ENCODE assay signal across 8 mouse cellular contexts in genomic region chr10:13564364-13565079, GRCm38 (mm10). TPM values are rescaled to one million over a fixed set of nuclear protein-coding genes. Genes with fewer than 3 reads are reported as not detected.
DNase-seq lines count a peak whose midpoint lies in the region; ATAC-seq and TF ChIP-seq lines count a peak whose summit lies in the region.

No protein-coding gene starts in this region.

- no peak overlapping the region for H3ac ChIP-seq in C2C12 (ENCODE audit: control insufficient read depth, insufficient read length, low read depth)

- intact Hi-C loops in heart, postnatal 10 days (cut with DNase I), result loop anchor here (1.0 to 5.0 kb wide), 5 partner anchors 303 to 826 kb away; partner anchors contain the start of gene Aig1

- no peak overlapping the region for H3K4me3 ChIP-seq in C2C12 (ENCODE audit: insufficient read depth, poor library complexity, severe bottlenecking)
- no peak overlapping the region for H3K4me3 ChIP-seq in forebrain, embryonic 11.5 days (ENCODE audit: low read depth, low read length)

- H3K27ac ChIP-seq in forebrain, embryonic 11.5 days (ENCODE audit: low read depth, low read length), result no peak overlapping the region

- DNase-seq in brain, embryonic 14.5 days (ENCODE audit: low read depth), result peak; percentile 88
- peak; percentile 85 for DNase-seq in forebrain, embryonic 11.5 days (ENCODE audit: low spot score)
- DNase-seq in heart, postnatal 10 days, result peak; percentile 67 to 77
- peak; percentile 29 to 74 for DNase-seq in kidney, postnatal 36 days
- peak; percentile 40 to 43 for DNase-seq in lung, adult 18-20 months
- DNase-seq in thymus, adult 18-20 months, result peak; percentile 30 to 42

- H3K79me2 ChIP-seq in C2C12 (ENCODE audit: control insufficient read depth, insufficient read depth), result no peaks in the 10 kb centered on the region

- peak; percentile 94 for TF ChIP-seq CTCF in C2C12 (IDR thresholded peaks at IDR 0.05; ENCODE audit: control insufficient read depth, insufficient read depth, insufficient read length)
- peak; percentile 99 for TF ChIP-seq CTCF in brain, embryonic 14.5 days (IDR thresholded peaks at IDR 0.05; ENCODE audit: borderline replicate concordance, extremely low read depth, insufficient read depth, insufficient read length)

- H3K36me3 ChIP-seq in C2C12 (ENCODE audit: control insufficient read depth, insufficient read depth), result peaks cover 14% of the 10 kb centered on the region
- H3K36me3 ChIP-seq in forebrain, embryonic 11.5 days (ENCODE audit: control insufficient read depth, insufficient read depth, low read length), result peaks cover 3% of the 10 kb centered on the region; the same call in 1 of the 2 replicates

- peak overlapping the region; percentile 26; the same call in 1 of the 2 replicates for H3K4me2 ChIP-seq in forebrain, embryonic 11.5 days (ENCODE audit: low read depth, low read length, severe bottlenecking)

- no peak overlapping the region for H3K9ac ChIP-seq in forebrain, embryonic 11.5 days (ENCODE audit: low read length)

- ATAC-seq in forebrain, embryonic 11.5 days (replicated peaks; ENCODE audit: low FRiP score), result peak; percentile 72
- ATAC-seq in neutrophil, adult 5-6 weeks (ENCODE audit: extremely low read depth, insufficient number of reproducible peaks, low FRiP score, poor library complexity, severe bottlenecking), result peak; percentile 46; the same call in 1 of the 2 replicates

- H3K4me1 ChIP-seq in forebrain, embryonic 11.5 days (replicated peaks; ENCODE audit: control insufficient read depth, insufficient read depth, low read length), result no peaks in the 10 kb centered on the region; the same call in 1 of the 2 replicates

- no peaks in the 10 kb centered on the region for H3K79me3 ChIP-seq in C2C12 (ENCODE audit: low read depth)

- no peaks in the 10 kb centered on the region for H3K27me3 ChIP-seq in C2C12 (ENCODE audit: control insufficient read depth, insufficient read depth, insufficient read length)
- H3K27me3 ChIP-seq in forebrain, embryonic 11.5 days (ENCODE audit: control insufficient read depth, insufficient read depth, low read length), result peaks cover 8% of the 10 kb centered on the region

- H3K9me3 ChIP-seq in forebrain, embryonic 11.5 days (ENCODE audit: control insufficient read depth, low read length), result no peaks in the 10 kb centered on the region

- TF ChIP-seq POLR2A in brain, embryonic 14.5 days (IDR thresholded peaks at IDR 0.05; ENCODE audit: borderline replicate concordance, extremely low read depth, insufficient read depth, insufficient read length, poor library complexity, severe bottlenecking), result no peak

- WGBS in forebrain, embryonic 11.5 days, result 27% methylated on average over 24 of the region's 24 CpGs

TF ChIP-seq in C2C12, 6 proteins besides CTCF, POLR2A, EP300 and RAD21:
- TF ChIP-seq CEBPB (IDR thresholded peaks at IDR 0.05; ENCODE audit: low read depth) (no peak), MYOD1 (IDR thresholded peaks at IDR 0.05; ENCODE audit: control insufficient read depth, insufficient read length, low read depth) (no peak), MYOG (IDR thresholded peaks at IDR 0.05; ENCODE audit: control insufficient read depth, extremely low read depth, insufficient read length) (no peak), FOSL1 (IDR thresholded peaks at IDR 0.05; ENCODE audit: insufficient read depth, low read length, poor library complexity, severe bottlenecking) (no peak), MAX (IDR thresholded peaks at IDR 0.05) (no peak), USF1 (IDR thresholded peaks at IDR 0.05; ENCODE audit: low read depth) (no peak)

RNA-seq across cellular contexts. Expression of gene Pex3, which starts 11.6 kb away (rescaled TPM):
- polyA plus RNA-seq in C2C12 (2012; fragmentation: generic; extraction: Trizol), result 6.3 TPM
- 23.5 and 28.6 TPM in 2 replicates for polyA plus RNA-seq in brain, embryonic 14.5 days (2012; rRNA removed)
- polyA plus RNA-seq in forebrain, embryonic 11.5 days (2014; fragmentation: Nextera tagmentation; extraction: Ambion mirVana), result 25.0 and 26.3 TPM in 2 replicates
- total RNA-seq in heart, postnatal 10 days (2021), result 10 to 100 TPM; 24.2 to 27.2 TPM
- 15.2 and 21.9 TPM in 2 replicates for total RNA-seq in neutrophil, adult 5-6 weeks (2017)

RNA-seq across cellular contexts. Expression of gene Adat2, which starts 11.8 kb away (rescaled TPM):
- 7.5 TPM for polyA plus RNA-seq in C2C12 (2012; fragmentation: generic; extraction: Trizol)
- 4.8 and 5.6 TPM in 2 replicates for polyA plus RNA-seq in brain, embryonic 14.5 days (2012; rRNA removed)
- 3.4 and 3.7 TPM in 2 replicates for polyA plus RNA-seq in forebrain, embryonic 11.5 days (2014; fragmentation: Nextera tagmentation; extraction: Ambion mirVana)
- total RNA-seq in heart, postnatal 10 days (2021), result 1 to 10 TPM; 4.2 to 4.4 TPM
- 1.9 and 2.3 TPM in 2 replicates for total RNA-seq in neutrophil, adult 5-6 weeks (2017)

Comparison
In these comparisons a context has a peak if more than half of its experiments do, and no peak if none do; other contexts are left out.
1. DNase-seq: peak in every context shown above with its lines; median percentile 88 in brain, embryonic 14.5 days; 85 in forebrain, embryonic 11.5 days; 72 in heart, postnatal 10 days; 52 in kidney, postnatal 36 days; 42 in lung, adult 18-20 months; 36 in thymus, adult 18-20 months.